ENCODE assay signal across 9 mouse cellular contexts in genomic region chr13:55471819-55472131, GRCm38 (mm10). TPM values are rescaled to one million over a fixed set of nuclear protein-coding genes. Genes with fewer than 3 reads are reported as not detected.
DNase-seq lines count a peak whose midpoint lies in the region; ATAC-seq and TF ChIP-seq lines count a peak whose summit lies in the region.
"Had no signal": no experiment of that assay in that cellular context is flagged by ENCODE, and none has a peak within 500 bp of the region (broad histone marks: within the 10 kb centered on the region; RNA-seq: fewer than 3 reads in every experiment).

No protein-coding gene starts in this region.

- 0% methylated on average over 31 of the region's 31 CpGs for WGBS in embryonic facial prominence, embryonic 10.5 days
- WGBS in hindbrain, embryonic 16.5 days = 0% methylated on average over 15 of the region's 31 CpGs
- WGBS in midbrain, postnatal 0 days = 2% methylated on average over 28 of the region's 31 CpGs

- H3K9me3 ChIP-seq in embryonic facial prominence, embryonic 10.5 days = no peaks in the 10 kb centered on the region
- H3K9me3 ChIP-seq in hindbrain, embryonic 16.5 days (ENCODE audit: control insufficient read depth, low read length) = no peaks in the 10 kb centered on the region
- H3K9me3 ChIP-seq in midbrain, postnatal 0 days (ENCODE audit: low read length) = no peaks in the 10 kb centered on the region

- H3K27me3 ChIP-seq in embryonic facial prominence, embryonic 10.5 days (replicated peaks; ENCODE audit: low read depth, poor library complexity, severe bottlenecking) = peaks cover 17% of the 10 kb centered on the region
- H3K27me3 ChIP-seq in hindbrain, embryonic 16.5 days (replicated peaks; ENCODE audit: control insufficient read depth, insufficient read depth, low read length) = no peaks in the 10 kb centered on the region
- H3K27me3 ChIP-seq in midbrain, postnatal 0 days (ENCODE audit: insufficient read depth, low read length) = no peaks in the 10 kb centered on the region

- peak; percentile 18 for ATAC-seq in hindbrain, embryonic 16.5 days
- peak; percentile 25 for ATAC-seq in midbrain, postnatal 0 days (ENCODE audit: low FRiP score)

- peaks cover 92% of the 10 kb centered on the region for H3K4me1 ChIP-seq in embryonic facial prominence, embryonic 10.5 days
- H3K4me1 ChIP-seq in hindbrain, embryonic 16.5 days (ENCODE audit: control insufficient read depth, insufficient read depth, low read depth, low read length) = peaks cover 81% of the 10 kb centered on the region
- H3K4me1 ChIP-seq in midbrain, postnatal 0 days (ENCODE audit: insufficient read depth, low read length) = peaks cover 10% of the 10 kb centered on the region; the same call in 1 of the 2 replicates

- no peak for DNase-seq in left cerebral cortex, adult 2 months (ENCODE audit: extremely low spot score in 1 of 2, low spot score in 2 of 2)
- no peak for DNase-seq in left cerebral cortex, postnatal 36 days (ENCODE audit: low spot score in 2 of 2)
- DNase-seq in embryonic facial prominence, embryonic 10.5 days (ENCODE audit: low spot score) = no peak
- no peak for DNase-seq in midbrain, postnatal 0 days (ENCODE audit: low spot score)
- no peak for DNase-seq in adrenal gland, adult (ENCODE audit: inconsistent age in 2 of 2, low spot score in 1 of 2)
- no peak for DNase-seq in spleen, postnatal 36 days (ENCODE audit: low spot score in 2 of 2)
- DNase-seq in gastrocnemius, adult 18-20 months (ENCODE audit: low spot score) = no peak

- H3K36me3 ChIP-seq in embryonic facial prominence, embryonic 10.5 days (replicated peaks) = peaks cover 34% of the 10 kb centered on the region
- peaks cover 24% of the 10 kb centered on the region for H3K36me3 ChIP-seq in hindbrain, embryonic 16.5 days (ENCODE audit: control insufficient read depth, insufficient read depth, low read length)
- H3K36me3 ChIP-seq in midbrain, postnatal 0 days (ENCODE audit: insufficient read depth, low read length) = peaks cover 21% of the 10 kb centered on the region

- H3K4me3 ChIP-seq in left cerebral cortex, adult 2 months = peak overlapping the region; percentile 66
- peak overlapping the region; percentile 80 for H3K4me3 ChIP-seq in embryonic facial prominence, embryonic 10.5 days
- peak overlapping the region; percentile 57 for H3K4me3 ChIP-seq in hindbrain, embryonic 16.5 days (ENCODE audit: low read length)
- H3K4me3 ChIP-seq in midbrain, postnatal 0 days (ENCODE audit: low read depth, low read length) = peak overlapping the region; percentile 49

- intact Hi-C loops in left cerebral cortex, adult 2 months (cut with DNase I) = loop anchor here (1.0 to 5.0 kb wide), 3 partner anchors 53 to 144 kb away; partner anchors contain the start of gene Mxd3
- intact Hi-C loops in left cerebral cortex, postnatal 36 days (cut with DNase I) = loop anchor here (2.0 kb wide), 2 partner anchors 45 to 53 kb away; no protein-coding TSS in a partner anchor

- peak overlapping the region; percentile 99 for H3K4me2 ChIP-seq in hindbrain, embryonic 16.5 days (ENCODE audit: low read length)
- H3K4me2 ChIP-seq in midbrain, postnatal 0 days (ENCODE audit: low read depth, low read length, poor library complexity, severe bottlenecking) = peak overlapping the region; percentile 98

- H3K27ac ChIP-seq in left cerebral cortex, adult 2 months = peak overlapping the region; percentile 88
- peak overlapping the region; percentile 84 for H3K27ac ChIP-seq in embryonic facial prominence, embryonic 10.5 days (replicated peaks)
- peak overlapping the region; percentile 84 for H3K27ac ChIP-seq in hindbrain, embryonic 16.5 days (ENCODE audit: low read depth, low read length)
- peak overlapping the region; percentile 91 for H3K27ac ChIP-seq in midbrain, postnatal 0 days (ENCODE audit: low read depth, low read length)

- H3K9ac ChIP-seq in hindbrain, embryonic 16.5 days (ENCODE audit: low read depth, low read length) = peak overlapping the region; percentile 82
- peak overlapping the region; percentile 77 for H3K9ac ChIP-seq in midbrain, postnatal 0 days (replicated peaks; ENCODE audit: low read length, poor library complexity, severe bottlenecking)

- no peak for TF ChIP-seq CTCF in left cerebral cortex, adult 2 months (IDR thresholded peaks at IDR 0.05)
- TF ChIP-seq CTCF in midbrain, postnatal 0 days (IDR thresholded peaks at IDR 0.05) = no peak

RNA-seq across cellular contexts. Expression of gene Prr7, which starts 7.7 kb away (rescaled TPM):
- total RNA-seq in left cerebral cortex, adult 2 months (2021) = 10 to 100 TPM; 77.6 to 80.2 TPM
- 10 to 100 TPM; 81.8 to 82.1 TPM for total RNA-seq in left cerebral cortex, postnatal 36 days (2021)
- polyA plus RNA-seq in embryonic facial prominence, embryonic 10.5 days (2016; fragmentation: Nextera tagmentation; extraction: Ambion mirVana) = 0.54 TPM in 2 replicates
- polyA plus RNA-seq in hindbrain, embryonic 16.5 days (2015; fragmentation: Nextera tagmentation; extraction: Ambion mirVana) = 4.4 and 4.9 TPM in 2 replicates
- total RNA-seq in midbrain, postnatal 0 days (2014; rRNA removed) = 101 and 131 TPM in 2 replicates
- 6.6 and 8.1 TPM in 2 replicates for polyA plus RNA-seq in midbrain, postnatal 0 days (2015; fragmentation: Nextera tagmentation; extraction: Ambion mirVana)
- total RNA-seq in gastrocnemius, adult 18-20 months (2021) = under 1 TPM in 1 of 2 experiments, not detected in 1; 0.21 TPM

RNA-seq across cellular contexts. Expression of gene Dbn1, which starts 16.1 kb away (rescaled TPM):
- total RNA-seq in left cerebral cortex, adult 2 months (2021) = 100 to 1,000 TPM; 303 to 325 TPM
- total RNA-seq in left cerebral cortex, postnatal 36 days (2021) = 100 to 1,000 TPM; 247 to 314 TPM
- polyA plus RNA-seq in embryonic facial prominence, embryonic 10.5 days (2016; fragmentation: Nextera tagmentation; extraction: Ambion mirVana) = 412 and 419 TPM in 2 replicates
- 482 and 556 TPM in 2 replicates for polyA plus RNA-seq in hindbrain, embryonic 16.5 days (2015; fragmentation: Nextera tagmentation; extraction: Ambion mirVana)
- 498 and 510 TPM in 2 replicates for total RNA-seq in midbrain, postnatal 0 days (2014; rRNA removed)
- polyA plus RNA-seq in midbrain, postnatal 0 days (2015; fragmentation: Nextera tagmentation; extraction: Ambion mirVana) = 482 and 484 TPM in 2 replicates
- total RNA-seq in gastrocnemius, adult 18-20 months (2021) = 1 to 10 TPM; 4.0 to 6.2 TPM

RNA-seq across cellular contexts. Expression of gene Grk6, which starts 26.9 kb away (rescaled TPM):
- 10 to 100 TPM; 61.2 to 66.2 TPM for total RNA-seq in left cerebral cortex, adult 2 months (2021)
- 10 to 100 TPM; 63.4 to 65.2 TPM for total RNA-seq in left cerebral cortex, postnatal 36 days (2021)
- polyA plus RNA-seq in embryonic facial prominence, embryonic 10.5 days (2016; fragmentation: Nextera tagmentation; extraction: Ambion mirVana) = 65.2 and 65.6 TPM in 2 replicates
- polyA plus RNA-seq in hindbrain, embryonic 16.5 days (2015; fragmentation: Nextera tagmentation; extraction: Ambion mirVana) = 15.8 and 25.0 TPM in 2 replicates
- total RNA-seq in midbrain, postnatal 0 days (2014; rRNA removed) = 70.4 and 71.9 TPM in 2 replicates
- 35.5 and 35.8 TPM in 2 replicates for polyA plus RNA-seq in midbrain, postnatal 0 days (2015; fragmentation: Nextera tagmentation; extraction: Ambion mirVana)
- total RNA-seq in gastrocnemius, adult 18-20 months (2021) = 10 to 100 TPM in 1 of 2 experiments, 1 to 10 TPM in 1; 8.6 to 10.4 TPM

RNA-seq across cellular contexts. Expression of gene Pdlim7, which starts 41.7 kb away (rescaled TPM):
- 100 to 1,000 TPM in 1 of 2 experiments, 10 to 100 TPM in 1; 94.9 to 114 TPM for total RNA-seq in left cerebral cortex, adult 2 months (2021)
- total RNA-seq in left cerebral cortex, postnatal 36 days (2021) = 100 to 1,000 TPM in 1 of 2 experiments, 10 to 100 TPM in 1; 82.1 to 101 TPM
- polyA plus RNA-seq in embryonic facial prominence, embryonic 10.5 days (2016; fragmentation: Nextera tagmentation; extraction: Ambion mirVana) = 209 and 215 TPM in 2 replicates
- 161 and 177 TPM in 2 replicates for polyA plus RNA-seq in hindbrain, embryonic 16.5 days (2015; fragmentation: Nextera tagmentation; extraction: Ambion mirVana)
- 32.3 and 41.3 TPM in 2 replicates for total RNA-seq in midbrain, postnatal 0 days (2014; rRNA removed)
- 153 and 171 TPM in 2 replicates for polyA plus RNA-seq in midbrain, postnatal 0 days (2015; fragmentation: Nextera tagmentation; extraction: Ambion mirVana)
- total RNA-seq in gastrocnemius, adult 18-20 months (2021) = 100 to 1,000 TPM; 450 to 533 TPM

RNA-seq across cellular contexts. Expression of gene F12, which starts 45.2 kb away (rescaled TPM):
- total RNA-seq in left cerebral cortex, adult 2 months (2021) = 1 to 10 TPM in 1 of 2 experiments, under 1 TPM in 1; 0.95 to 1.3 TPM
- under 1 TPM; 0.79 to 0.84 TPM for total RNA-seq in left cerebral cortex, postnatal 36 days (2021)
- 0.13 TPM in 1 of 2 replicates, not detected in the other for polyA plus RNA-seq in embryonic facial prominence, embryonic 10.5 days (2016; fragmentation: Nextera tagmentation; extraction: Ambion mirVana)
- polyA plus RNA-seq in hindbrain, embryonic 16.5 days (2015; fragmentation: Nextera tagmentation; extraction: Ambion mirVana) = 0.14 and 0.38 TPM in 2 replicates
- not detected in 2 replicates for total RNA-seq in midbrain, postnatal 0 days (2014; rRNA removed)
- polyA plus RNA-seq in midbrain, postnatal 0 days (2015; fragmentation: Nextera tagmentation; extraction: Ambion mirVana) = 0.43 and 0.49 TPM in 2 replicates
- total RNA-seq in gastrocnemius, adult 18-20 months (2021) = under 1 TPM in 1 of 2 experiments, not detected in 1; 0.12 TPM
- total RNA-seq: adrenal gland, adult 18-20 months had no signal

Comparison
In these comparisons a context has a peak if more than half of its experiments do, and no peak if none do; other contexts are left out.
1. RNA of gene Prr7, which starts 7.7 kb away (total RNA-seq): 101 to 131 TPM in midbrain, postnatal 0 days, 81.8 to 82.1 TPM in left cerebral cortex, postnatal 36 days and 77.6 to 80.2 TPM in left cerebral cortex, adult 2 months; 0.21 TPM in gastrocnemius, adult 18-20 months; every median in the first group is over 10 times any median in the second.
2. RNA of gene Dbn1, which starts 16.1 kb away (total RNA-seq): 498 to 510 TPM in midbrain, postnatal 0 days, 303 to 325 TPM in left cerebral cortex, adult 2 months and 247 to 314 TPM in left cerebral cortex, postnatal 36 days; 4.0 to 6.2 TPM in gastrocnemius, adult 18-20 months; every median in the first group is over 10 times any median in the second.
3. Peak in every context shown above with its lines, with median percentiles within 50 percentile points of each other: H3K27ac ChIP-seq and H3K4me3 ChIP-seq.